Mouse (Mus musculus): ENCODE results near the gene Palm. TPM values are rescaled to one million over a fixed set of nuclear protein-coding genes. Genes with fewer than 3 reads are reported as not detected.

Gene Palm
- total RNA-seq, 2 experiments from 2014 or later: 43.4 to 65.3 TPM

DNA sequence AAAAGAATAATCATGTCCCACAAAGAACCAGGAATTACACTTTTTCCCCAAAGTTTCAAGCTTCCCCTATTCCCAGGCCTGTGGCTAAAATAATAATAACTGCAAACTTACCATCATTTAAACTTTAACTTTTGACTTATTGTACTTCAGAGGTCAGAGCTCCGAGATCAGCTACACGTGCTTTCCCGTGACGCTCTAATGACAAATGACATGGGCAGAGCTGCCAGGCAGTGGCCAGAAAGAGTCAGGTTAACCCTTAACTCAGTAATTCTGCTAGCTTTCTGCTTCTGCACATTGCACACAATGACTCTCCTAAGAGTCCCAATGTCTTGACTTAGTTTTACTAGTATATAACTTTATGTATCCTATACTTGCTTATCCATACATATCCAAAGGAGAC is 24.0 kb upstream of the Palm start:
- no peak for ATAC-seq (replicated peaks; ENCODE audit: poor library complexity)

DNA sequence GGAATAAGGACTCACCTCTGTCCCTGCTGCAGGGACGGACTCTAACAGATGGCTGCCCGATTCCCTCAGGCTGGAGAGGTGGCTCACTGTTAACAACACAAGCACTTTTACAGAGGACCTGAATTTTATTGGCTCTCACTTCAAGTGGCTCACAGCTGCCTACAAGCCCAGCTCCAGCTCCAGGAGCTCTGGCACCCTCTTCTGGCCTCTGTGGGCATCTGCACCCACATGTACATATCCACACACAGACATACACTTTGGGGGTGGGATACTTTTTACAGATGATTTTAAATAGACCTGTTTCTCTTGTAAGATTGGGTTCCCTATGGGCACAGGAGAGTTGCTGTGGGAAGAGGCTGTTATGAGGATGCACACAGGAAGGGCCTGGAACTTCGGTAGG is 21.1 kb upstream of the Palm start:
- no peak for ATAC-seq (replicated peaks; ENCODE audit: poor library complexity)

DNA sequence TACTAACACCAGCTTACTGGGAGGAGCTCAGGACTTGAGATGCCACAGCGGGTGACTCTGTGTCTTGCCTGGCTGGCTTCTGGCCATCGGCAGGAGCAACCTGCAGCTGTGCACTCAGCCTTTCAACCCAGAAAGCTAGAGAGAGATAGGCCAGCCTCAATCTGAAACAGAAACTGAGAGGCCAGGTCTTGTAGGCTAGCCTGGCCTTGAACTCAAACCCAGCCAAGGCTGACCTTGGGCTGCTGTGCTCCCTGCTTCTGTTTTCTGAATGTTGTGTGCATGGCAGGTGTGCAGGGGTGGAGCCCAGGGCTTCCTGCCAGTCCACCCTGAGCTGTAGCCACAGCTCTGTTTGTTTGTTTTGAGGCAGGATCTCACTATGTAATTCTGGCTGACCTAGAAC is 20.2 kb upstream of the Palm start:
- ATAC-seq (replicated peaks; ENCODE audit: poor library complexity): no peak

DNA sequence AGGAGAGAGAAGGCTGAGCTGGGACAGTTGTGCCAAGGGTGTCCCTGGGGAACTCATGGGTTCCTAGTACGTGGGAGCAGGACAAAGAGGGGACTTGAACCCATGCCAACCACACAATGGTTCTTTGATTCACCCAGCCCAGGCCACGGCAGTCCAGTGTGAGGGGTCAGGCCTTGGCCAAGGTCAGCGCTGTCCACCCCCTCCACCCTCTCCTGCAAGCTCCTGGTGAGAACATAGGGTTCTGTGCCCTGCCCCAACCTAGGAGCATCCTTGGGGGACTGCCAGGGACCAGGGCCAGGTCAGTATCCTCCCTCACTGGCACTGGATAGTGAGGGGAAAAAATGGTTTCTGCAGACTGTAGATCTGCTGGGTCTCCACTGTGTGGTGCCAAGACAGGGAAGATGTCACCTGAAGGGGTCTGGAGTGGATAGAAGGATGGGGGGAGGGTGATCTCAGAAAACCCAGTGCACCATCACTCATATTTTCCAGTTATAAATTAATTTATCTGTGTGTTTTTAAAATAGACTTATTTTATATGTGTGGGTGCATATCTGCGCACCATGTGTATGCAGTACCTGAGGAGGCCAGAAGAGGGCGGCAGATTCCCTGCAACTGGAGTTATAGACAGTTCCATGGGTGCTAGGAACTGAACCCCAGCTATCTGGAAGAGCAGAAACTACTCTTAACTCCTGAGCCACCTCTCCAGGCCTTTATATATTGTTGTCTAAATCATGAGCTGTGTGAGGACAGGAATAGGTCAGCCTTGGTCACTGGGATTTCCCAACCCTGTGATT is 18.7 kb upstream of the Palm start:
- ATAC-seq (replicated peaks; ENCODE audit: poor library complexity): no peak

DNA sequence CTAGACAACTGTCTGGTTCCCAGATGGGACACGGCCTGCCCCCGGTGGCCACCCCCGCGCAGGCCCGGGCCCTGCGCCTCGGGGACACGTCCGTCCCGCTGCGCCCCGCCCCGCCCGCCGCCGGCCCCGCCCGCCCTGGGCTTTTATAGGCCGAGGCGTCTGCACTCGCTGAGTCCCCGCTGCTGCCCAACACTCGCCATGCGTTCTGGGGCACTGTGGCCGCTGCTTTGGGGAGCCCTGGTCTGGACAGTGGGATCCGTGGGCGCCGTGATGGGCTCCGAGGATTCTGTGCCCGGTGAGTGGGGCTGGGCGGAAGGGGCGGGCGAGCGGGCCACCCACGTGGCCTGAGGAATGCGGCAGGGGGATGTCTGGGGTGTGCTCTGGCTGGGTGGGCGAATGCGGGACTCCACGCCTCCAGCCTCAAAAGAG is 16.3 kb upstream of the Palm start, which contains the start of gene Fstl3:
Gene Fstl3 (plus strand): TSS at position 170 of the 429 bp plus-strand sequence.
- ATAC-seq (replicated peaks; ENCODE audit: poor library complexity): no peak

DNA sequence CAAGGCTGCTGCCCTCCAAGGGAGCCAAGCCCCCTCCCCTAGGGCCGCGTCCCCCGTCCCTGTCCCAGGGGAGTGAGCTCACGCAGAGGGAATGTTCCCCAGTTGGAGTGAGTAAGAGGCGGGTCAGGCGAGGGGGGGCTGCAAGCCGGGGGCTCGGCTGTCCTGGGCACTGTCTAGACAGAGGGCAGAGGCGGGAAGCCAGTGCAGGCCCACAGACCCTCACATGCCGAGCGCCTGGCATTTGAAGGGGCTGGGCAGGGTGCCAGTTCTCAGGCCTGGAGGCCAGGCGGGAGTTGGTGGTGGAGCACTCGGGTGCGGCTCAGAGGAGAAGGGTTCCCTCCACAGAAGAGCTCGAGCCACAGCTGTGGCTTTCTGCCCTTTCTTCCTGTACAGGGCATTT is 15.4 kb upstream of the Palm start:
- ATAC-seq (replicated peaks; ENCODE audit: poor library complexity): no peak

DNA sequence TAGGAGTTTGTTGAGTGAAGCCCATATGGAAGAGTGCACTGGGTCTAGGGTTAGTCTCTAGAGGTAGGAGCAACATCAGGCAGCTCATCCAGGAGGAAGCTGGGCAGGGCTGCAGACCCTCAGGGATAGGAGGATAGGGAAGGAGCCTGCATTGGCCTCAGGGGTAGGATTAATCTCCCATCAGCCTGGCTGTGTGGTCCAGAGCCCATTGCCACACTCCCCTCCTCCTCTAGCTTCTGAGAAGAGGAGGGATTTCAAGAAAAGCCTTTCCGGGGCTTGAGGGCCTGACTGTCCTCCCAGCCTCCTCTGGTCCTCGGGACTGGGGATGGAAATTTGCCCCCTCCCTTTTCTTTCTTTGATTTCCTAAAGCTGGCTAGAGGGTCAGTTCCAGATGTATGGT is 14.2 kb upstream of the Palm start:
- no peak for ATAC-seq (replicated peaks; ENCODE audit: poor library complexity)

DNA sequence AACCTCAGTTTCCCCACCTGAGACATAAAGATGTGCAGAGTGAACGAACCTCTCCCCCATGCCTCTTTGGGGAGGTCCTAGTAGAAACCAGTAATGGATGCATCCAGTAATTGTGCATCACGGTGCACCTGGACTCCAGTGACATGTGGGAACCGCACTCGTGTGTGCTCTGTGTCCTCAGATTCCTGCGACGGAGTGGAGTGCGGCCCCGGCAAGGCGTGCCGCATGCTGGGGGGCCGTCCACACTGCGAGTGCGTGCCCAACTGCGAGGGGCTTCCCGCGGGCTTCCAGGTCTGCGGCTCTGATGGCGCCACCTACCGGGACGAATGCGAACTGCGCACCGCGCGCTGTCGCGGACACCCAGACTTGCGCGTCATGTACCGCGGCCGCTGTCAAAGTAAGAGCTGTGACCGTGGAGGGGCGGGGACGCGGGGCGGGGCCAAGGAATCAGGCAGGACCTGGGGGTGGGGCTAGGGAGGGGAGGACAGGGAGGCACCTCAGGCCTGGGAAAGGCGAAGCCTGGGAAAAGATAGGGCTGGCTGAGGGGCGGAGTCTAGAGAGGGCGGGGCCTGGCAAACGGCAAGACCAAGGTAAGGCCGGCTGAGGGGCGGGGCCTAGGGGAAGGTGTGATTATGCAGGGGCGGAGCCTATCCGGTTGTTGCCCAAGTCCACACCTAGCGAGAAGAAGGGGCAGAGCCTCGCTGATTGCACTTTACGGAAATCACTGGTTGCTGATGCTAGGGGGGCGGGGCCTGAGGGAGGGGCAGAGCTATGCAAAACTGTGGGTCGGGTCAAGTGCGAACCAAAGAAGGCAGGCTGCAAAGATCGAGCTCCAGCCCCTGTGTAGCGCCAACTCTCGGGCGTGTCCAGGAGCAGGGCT is 13.3 kb upstream of the Palm start:
- ATAC-seq (replicated peaks; ENCODE audit: poor library complexity): peak; percentile 71

DNA sequence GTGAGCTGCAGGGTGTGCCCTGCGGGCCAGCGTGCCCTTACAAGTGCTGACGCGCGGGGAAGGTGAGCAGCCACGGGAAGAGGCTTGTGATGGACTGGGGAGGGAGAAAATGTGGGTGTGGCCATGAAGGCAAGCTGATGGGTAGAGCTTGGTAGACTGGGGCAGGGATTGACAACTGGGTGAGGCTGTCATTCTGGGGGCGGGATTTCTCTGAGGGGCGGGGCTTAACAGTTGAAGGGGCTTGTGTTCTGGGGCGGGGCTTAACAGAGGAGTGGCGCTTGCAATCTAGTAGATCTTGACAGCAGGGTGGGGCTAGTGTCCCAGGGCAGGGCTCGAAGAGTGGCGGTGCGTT is 12.7 kb upstream of the Palm start:
- ATAC-seq (replicated peaks; ENCODE audit: poor library complexity): peak; percentile 61

DNA sequence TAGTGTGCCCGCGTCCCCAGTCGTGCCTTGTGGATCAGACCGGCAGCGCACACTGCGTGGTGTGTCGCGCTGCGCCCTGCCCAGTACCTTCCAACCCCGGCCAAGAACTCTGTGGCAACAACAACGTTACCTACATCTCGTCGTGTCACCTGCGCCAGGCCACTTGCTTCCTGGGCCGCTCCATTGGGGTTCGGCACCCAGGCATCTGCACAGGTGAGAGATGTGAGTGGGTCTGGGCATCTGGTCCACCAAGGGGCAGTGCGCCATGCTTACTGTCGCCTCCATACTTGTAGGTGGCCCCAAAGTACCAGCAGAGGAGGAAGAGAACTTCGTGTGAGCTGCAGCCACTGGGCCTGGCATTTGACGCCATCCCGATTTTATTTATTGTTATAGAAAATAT is 12.2 kb upstream of the Palm start:
- 0 out of 2 replicates have a peak, but pooled peaks have one; percentile 0 for ATAC-seq (replicated peaks; ENCODE audit: poor library complexity)

DNA sequence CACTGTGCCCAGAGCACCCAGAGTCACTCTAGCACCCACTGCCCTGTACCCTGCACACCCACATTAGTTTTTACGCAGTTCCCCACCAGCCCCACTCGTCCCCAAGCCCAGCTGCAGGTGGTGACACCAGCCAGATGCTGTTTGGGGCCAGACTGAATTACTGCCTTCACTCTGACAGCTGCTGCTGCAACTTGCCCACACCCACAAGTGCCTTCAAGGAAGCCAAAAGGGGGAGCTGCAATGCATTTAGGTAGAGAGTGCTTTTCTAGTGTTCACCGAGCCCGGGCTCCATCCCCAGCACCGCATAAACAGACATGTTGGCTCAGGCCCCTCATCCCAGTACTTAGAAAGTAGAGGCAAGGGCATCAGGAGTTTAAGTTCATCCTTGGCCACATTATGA is 11.4 kb upstream of the Palm start:
- no peak for ATAC-seq (replicated peaks; ENCODE audit: poor library complexity)

DNA sequence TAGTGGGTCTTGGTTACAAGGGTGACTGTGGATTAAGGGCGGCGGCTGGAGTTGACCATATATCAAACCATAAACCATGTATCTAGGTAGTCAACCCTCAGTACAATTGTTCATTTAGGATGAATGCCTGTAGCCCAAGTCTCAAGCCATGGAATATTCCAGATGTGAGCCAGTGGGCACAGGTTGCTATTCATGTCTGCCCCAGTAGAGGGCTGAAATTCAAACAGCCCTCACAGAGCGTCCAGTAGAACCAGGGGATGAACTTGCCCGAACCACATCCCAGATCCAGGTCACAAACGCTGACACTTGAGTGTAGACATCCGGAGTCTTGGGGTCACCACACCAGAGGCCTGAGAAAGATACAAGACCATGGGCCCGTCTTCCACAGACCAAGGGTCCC is 10.3 kb upstream of the Palm start:
- no peak for ATAC-seq (replicated peaks; ENCODE audit: poor library complexity)

DNA sequence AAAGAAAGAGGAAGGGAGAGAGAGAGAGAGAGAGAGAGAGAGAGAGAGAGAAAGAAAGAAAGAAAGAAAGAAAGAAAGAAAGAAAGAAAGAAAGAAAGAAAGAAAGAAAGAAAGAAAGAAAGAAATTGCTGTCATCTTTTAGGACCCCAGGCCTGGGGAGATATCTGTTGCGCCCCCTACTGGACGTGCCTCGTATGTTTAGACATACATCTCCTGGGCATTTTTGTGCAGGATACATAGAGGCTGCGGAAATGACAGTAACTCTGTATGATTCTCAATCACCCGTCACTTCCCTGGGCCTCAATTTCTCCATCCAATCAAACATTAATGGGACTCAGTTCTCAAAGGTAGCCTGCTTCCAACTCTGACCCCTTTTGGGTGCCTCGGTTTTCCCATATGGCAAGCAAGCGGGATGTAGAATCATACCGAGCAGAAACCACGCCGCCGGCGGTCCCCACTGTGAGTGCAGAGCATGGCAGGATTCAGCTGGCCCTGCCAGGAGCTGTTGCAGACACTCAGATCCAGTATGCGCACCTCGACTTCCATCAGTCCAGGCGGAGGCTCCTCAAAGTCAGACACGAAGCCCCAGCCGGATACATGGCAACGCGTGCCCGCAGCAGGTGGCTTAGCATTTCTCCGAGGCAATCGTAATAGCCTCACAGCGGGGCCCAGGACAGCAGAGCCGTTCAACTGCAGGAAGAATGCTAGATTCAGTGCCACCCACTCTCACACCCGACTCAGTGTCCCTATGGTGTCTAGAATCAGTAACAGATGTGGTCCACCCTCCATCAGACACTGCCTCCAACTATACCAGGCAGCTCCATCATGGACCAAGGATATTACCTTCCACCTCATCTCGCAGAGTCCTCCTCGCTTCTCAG is 9.2 kb upstream of the Palm start:
- ATAC-seq (replicated peaks; ENCODE audit: poor library complexity): no peak

DNA sequence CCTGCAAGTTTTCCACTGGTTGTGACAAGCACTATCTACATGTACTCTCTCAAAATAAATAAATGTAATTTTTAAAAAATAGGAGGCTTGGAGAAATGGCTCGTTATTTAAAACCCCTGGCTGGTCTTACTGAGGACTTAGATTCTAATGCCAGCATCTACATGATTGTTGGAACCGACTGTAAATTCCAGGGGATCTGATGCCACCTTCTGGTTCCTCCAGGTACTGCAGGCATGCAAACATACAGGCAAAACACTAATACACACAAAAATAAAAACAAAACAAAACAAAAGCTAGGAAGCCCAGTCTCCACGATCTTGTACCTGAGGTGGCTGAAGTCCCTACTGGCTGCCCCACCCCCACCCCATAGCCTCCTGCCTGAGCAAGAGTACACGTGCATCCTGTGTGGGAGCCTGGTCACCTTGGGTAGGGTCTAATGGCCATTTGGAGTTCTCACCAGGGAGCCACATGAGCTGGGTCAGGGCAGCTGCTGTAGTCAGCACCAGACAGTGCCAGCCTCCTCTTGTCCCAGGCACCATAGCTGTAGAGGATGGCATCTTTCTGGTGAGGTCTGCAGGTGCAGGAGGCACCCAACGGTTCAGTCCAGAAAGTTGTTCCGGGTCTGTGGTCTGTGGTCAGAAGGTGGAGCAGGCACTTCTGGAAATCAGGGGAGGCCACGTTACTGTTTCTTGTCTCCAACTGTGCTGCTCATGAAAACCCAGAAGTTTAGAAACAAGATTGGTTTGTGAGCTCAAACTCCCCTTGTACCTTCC is 4.8 kb upstream of the Palm start:
- peak; percentile 57 for ATAC-seq (replicated peaks; ENCODE audit: poor library complexity)

DNA sequence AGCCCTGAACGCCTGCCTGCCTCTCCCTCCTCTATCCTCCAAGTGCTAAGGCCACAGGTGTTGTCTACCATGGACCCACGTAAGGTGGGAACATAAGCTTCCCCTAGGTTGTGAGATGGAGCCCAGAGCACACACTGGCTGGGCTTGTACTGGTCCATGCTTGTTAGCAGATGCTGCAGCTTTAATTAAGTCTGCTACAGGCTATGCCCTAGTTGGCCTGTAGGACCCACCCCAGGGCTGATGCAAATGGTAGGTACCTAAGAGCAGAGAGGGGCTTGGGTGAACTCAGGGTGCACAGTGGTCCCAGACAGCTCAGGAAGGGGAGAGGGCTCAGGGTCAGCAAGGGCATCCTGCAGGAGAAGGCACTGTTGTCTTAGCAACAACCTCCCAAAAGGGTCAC is 3.8 kb upstream of the Palm start:
- no peak for ATAC-seq (replicated peaks; ENCODE audit: poor library complexity)

DNA sequence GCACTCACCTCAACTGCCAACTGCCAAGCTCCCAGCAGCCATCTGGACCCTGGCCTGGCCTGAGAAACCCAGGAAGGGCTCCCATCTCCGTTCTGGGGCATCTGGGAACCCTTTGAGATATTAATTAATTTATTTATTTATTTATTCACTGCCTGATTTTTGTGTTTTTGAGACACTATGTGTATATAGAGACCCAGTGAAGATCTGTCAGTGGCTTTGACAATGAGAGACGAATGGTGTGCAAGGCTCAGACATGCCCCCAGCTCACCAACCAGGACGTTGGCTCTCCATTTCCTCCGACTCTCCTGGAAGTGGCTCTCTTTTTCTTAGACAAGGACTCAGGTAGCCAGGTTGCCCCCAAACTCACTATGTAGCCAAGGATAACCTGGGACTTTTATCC is 2.5 kb upstream of the Palm start, which contains the start of gene Prss57:
Gene Prss57 (minus strand): TSS at position 101 of the 400 bp plus-strand sequence.
- ATAC-seq (replicated peaks; ENCODE audit: poor library complexity): no peak; the same call in 1 of the 2 replicates

DNA sequence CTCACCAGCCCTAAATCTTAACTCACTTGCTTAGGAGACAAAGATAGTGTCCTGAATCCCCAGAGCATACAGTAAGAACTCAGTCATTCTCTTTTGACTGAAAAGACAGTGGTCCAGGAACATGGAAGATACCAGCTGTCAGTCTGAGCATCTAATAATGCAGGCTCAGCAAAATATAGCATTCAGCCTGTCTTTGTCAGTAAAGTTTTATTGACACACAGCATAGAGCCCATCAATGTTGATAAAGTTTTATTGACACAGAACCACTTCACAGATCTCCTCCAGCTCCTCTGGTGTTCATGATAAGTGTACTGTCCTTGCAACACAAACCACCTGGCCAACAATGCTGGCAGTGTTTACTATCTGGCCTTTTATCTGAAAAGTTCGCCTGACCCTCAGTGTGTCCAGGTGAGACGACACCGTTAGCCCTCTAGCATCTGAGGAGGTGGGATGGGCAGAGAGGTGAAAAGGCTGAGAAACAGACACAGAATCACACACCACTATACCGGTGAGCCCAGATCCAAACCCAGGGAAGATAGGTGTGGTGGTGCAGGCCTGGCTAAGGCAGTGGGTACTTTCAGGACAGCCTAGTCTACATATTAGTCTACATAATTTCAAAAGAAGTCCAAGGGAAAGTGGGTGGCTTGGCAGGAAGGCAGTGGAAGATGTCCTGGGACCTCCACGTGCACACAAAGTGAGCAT is 882 bp upstream of the Palm start:
- ATAC-seq (replicated peaks; ENCODE audit: poor library complexity): no peak

DNA sequence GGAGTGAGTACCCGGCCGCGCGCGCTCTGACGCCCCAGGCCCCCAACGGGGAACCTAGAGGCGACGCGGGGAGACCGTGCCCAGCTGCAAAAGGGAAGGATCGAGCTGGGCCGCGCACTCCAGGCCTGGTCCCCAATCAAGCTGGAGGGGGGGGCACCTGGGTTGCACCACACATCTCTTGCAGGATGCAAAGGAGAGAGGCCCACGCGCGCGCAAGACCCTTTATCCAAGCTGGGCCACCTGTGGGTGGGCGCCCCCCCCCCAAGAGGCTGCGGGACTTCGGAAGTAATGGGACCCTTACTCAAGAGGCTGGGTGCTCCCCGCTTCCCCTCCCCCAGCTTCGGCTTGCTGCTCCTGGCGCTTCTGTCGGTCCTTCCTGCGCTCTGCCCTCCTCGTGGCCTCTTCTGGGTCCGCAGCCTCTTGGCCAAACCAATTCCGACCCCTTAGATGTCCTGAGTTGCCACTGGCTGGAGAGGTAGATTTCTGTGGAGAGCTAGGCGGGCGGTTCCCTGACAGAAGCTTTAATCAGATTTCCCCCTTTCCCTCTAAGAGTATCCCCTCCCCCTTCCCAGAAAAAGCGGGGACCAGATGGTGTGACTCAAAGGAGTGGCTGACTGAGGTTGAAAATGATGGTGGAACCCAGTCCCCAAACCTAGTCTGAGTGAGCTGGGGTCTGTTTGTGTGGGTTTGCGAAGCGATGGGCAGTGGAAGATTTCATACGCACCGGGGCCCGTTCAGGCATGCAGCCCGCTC is 542 bp downstream of the Palm start:
- peak; percentile 1; the same call in 1 of the 2 replicates for ATAC-seq (replicated peaks; ENCODE audit: poor library complexity)

DNA sequence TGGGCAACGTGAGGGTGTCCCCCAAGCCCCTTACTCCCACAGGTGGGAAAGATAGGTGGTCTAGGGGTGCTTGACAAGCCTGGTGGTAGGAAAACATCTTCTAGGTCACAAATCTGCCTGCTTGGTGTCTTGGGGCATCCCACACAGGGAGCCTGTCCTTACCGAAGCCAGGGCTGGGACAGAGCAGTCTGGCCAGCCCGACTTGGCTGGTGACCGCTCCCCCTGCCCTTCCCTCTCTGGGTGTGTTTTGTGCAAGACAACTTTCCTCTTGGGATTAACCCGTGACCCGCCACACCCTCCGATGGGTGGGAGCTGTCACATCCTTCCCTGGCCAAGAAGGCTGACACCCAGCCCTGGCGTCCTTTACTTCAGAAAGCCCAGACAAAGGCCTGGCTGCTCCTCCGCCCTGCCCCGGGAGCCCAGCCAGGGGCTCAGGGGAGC is 1.1 kb downstream of the Palm start:
- no peak for ATAC-seq (replicated peaks; ENCODE audit: poor library complexity)
